Mouse (Mus musculus) forebrain, embryonic 14.5 days (tissue): ENCODE data around the gene Gbf1. TPM values are rescaled to one million over a fixed set of nuclear protein-coding genes. Genes with fewer than 3 reads are reported as not detected.
A peak's percentile ranks its signal among the peaks of the same experiment; 100 is the strongest.
"Not testable (repeated sequence)": the region's sequence is repeated elsewhere in the genome, so short reads cannot be mapped to it uniquely, and the experiment has no call there.

Experiments used
- ATAC-seq: fragments of 200-750 bp; cut with Nextera tagmentation; 2 replicates; pipeline ENCODE4 v1.8.0; 2017; ENCODE audit warnings: mild to moderate bottlenecking, moderate library complexity
- DNase-seq: peaks from one replicate; pipeline ENCODE4 v3.0.0-alpha.2; 2015; ENCODE audit warnings: low spot score
- H3K27ac ChIP-seq: fragments of 300-500 bp; sonication (generic); 2 replicates; pipeline ENCODE4 v1.5.1; 2014; ENCODE audit warnings: low read depth, mild to moderate bottlenecking, control low read depth, low read length, moderate library complexity
- H3K27me3 ChIP-seq: fragments of 300-500 bp; sonication (generic); replicated peaks from 2 replicates; pipeline ENCODE4 v1.6.1; 2014; ENCODE audit warnings: low read length, control low read depth, mixed read lengths; ENCODE audit not compliant: control insufficient read depth, insufficient read depth
- H3K36me3 ChIP-seq: fragments of 300-500 bp; sonication (generic); 2 replicates; pipeline ENCODE4 v1.6.1; 2014; ENCODE audit warnings: low read length, control low read depth; ENCODE audit not compliant: control insufficient read depth, insufficient read depth
- H3K4me1 ChIP-seq: fragments of 300-500 bp; sonication (generic); 2 replicates; pipeline ENCODE4 v1.6.1; 2014; ENCODE audit warnings: antibody characterized with exemption, low read length, control low read depth; ENCODE audit not compliant: control insufficient read depth, insufficient read depth
- H3K4me2 ChIP-seq: fragments of 300-500 bp; sonication (generic); 2 replicates; pipeline ENCODE4 v1.6.1; 2014; ENCODE audit warnings: mild to moderate bottlenecking, control low read depth, low read length
- H3K4me3 ChIP-seq: fragments of 300-500 bp; sonication (generic); 2 replicates; pipeline ENCODE4 v1.5.1; 2014; ENCODE audit warnings: low read depth, low read length, control low read depth
- H3K9ac ChIP-seq: fragments of 300-500 bp; sonication (generic); 2 replicates; pipeline ENCODE4 v1.6.1; 2014; ENCODE audit warnings: mild to moderate bottlenecking, low read length, control low read depth, moderate library complexity
- H3K9me3 ChIP-seq: fragments of 300-500 bp; sonication (generic); replicated peaks from 2 replicates; pipeline ENCODE4 v1.6.1; 2016; ENCODE audit warnings: low read length, control low read depth, mixed read lengths; ENCODE audit not compliant: control insufficient read depth
- WGBS: fragments of 180-500 bp; shearing (Covaris S2); extraction: QIAGEN DNeasy Blood & Tissue Kit; methylation state at CpG from one replicate; pipeline ENCODE4 v1.1.7; 2014; 5-methylcytosine and 5-hydroxymethylcytosine counted together
- polyA plus RNA-seq: library from polyadenylated mRNA; unstranded; fragments of >200 nt; fragmentation: Nextera tagmentation; extraction: Ambion mirVana; gene quantifications from 2 replicates; pipeline ENCODE4 v1.2.1, GENCODE M21; 2014

Gene Gbf1
- polyA plus RNA-seq, 1 experiment from 2014 or later, result 36.3 TPM

DNA sequence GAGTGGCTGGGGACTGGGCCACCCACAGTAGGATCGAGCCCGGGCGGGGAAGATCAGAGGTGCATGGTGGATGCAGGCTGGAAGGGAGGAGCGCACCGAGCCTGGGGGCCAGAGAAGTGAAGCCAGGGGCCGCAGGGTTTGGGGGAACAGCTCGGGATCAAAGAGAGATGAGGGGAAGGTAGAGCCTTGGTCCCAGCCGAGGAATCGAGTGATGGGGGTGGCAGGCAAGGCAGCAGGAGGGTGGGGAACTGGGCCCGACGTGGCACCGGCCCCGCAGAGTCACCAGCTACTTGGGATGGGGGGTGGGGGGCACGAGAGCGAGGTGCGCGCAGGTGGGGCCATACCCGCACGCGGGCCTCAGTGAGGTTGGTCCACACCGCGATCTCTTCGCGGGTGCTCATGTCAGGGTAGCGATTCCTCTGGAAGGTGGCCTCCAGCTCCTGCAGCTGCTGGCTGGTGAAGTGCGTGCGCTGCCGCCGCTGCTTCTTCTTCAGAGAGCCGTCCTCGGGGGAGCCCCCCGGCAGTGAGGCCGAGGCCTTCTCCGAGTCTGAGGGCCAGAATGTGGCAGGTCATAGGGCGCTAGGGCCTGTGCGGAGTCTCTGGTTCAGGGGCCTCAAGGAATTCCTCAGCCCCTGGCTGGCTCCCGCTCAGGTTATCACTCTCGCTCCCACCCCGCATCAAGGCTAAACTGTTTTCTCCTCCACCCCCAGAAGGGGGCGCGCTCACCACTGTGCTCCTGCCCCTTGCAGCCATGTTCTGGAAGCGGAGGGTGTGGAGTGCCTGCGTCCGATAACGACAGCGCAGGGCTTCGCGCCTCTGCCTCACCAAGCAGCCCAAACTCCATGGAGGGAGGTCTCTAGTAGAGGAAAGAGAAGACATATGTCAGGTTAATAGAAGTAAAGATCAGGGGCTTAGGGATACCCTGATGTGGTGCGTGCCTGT lies 15.4 kb upstream of the Gbf1 start:
- Histone ChIP-seq H3K27ac (no peak overlapping the region), H3K36me3 (no peaks in the 10 kb centered on the region), H3K27me3 (peaks cover 61% of the 10 kb centered on the region), H3K4me1 (peaks cover 15% of the 10 kb centered on the region), H3K9ac (peak overlapping the region; percentile 64; the same call in 1 of the 2 replicates), H3K4me2 (peak overlapping the region; percentile 100), H3K4me3 (peak overlapping the region; percentile 47), H3K9me3 (no peaks in the 10 kb centered on the region)
- ATAC-seq, result peak; percentile 16
- DNase-seq, result peak; percentile 44
- WGBS, result 1% methylated on average over 47 of the region's 49 CpGs

DNA sequence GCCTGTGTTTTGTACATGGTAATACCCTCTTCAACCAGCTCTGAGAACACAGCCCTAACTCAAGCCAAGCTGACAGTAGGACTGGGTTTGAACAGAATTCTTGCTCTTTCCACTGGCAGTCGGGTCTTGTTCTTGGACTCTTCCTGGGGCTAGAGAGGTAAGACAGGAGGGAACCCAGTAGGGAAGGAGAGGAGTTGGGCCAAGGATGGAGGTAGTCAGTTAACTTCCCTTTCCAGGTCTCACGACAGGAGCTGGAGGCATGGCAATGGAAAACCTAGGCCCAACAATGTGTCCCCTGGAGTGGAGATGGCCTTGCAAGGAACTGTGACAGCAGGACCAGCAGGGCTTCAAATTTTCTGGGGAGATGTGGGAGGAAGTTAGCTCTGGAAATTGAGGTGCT lies 12.0 kb upstream of the Gbf1 start:
- WGBS, result 55% methylated on average over 2 of the region's 2 CpGs
- H3K4me2 ChIP-seq, result no peak overlapping the region
- no peak overlapping the region for H3K9ac ChIP-seq
- H3K27ac ChIP-seq, result no peak overlapping the region
- no peak for DNase-seq
- peaks cover 36% of the 10 kb centered on the region for H3K27me3 ChIP-seq
- no peak for ATAC-seq
- H3K9me3 ChIP-seq, result no peaks in the 10 kb centered on the region
- H3K4me1 ChIP-seq, result peaks cover 12% of the 10 kb centered on the region
- no peak overlapping the region for H3K4me3 ChIP-seq
- H3K36me3 ChIP-seq, result no peaks in the 10 kb centered on the region

DNA sequence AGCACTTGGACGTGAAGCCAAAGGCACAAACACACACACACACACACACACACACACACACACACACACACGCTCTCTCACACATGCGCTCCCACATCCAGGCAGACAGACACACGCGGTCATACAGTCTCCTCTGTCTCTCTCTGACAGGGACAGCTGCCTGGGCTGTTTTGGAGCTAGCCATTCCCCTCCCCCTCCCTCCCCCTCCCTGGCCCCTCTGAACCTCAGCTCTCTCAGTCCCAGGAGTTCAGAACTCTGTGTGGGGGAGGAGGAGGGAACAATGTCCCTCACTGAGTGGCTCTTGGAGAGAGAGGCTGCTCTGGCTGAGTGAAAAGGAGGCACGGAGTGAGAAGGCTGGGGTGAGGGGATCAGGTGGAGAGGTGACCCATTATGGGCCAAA lies 11.2 kb upstream of the Gbf1 start:
- Histone ChIP-seq H3K27me3 (peaks cover 38% of the 10 kb centered on the region), H3K4me2 (no peak overlapping the region), H3K4me1 (peaks cover 5% of the 10 kb centered on the region), H3K9ac (no peak overlapping the region), H3K9me3 (no peaks in the 10 kb centered on the region), H3K27ac (no peak overlapping the region), H3K36me3 (no peaks in the 10 kb centered on the region), H3K4me3 (no peak overlapping the region)
- DNase-seq (peak; percentile 4), ATAC-seq (peak; percentile 15; the same call in 1 of the 2 replicates)
- WGBS, result 11% methylated on average over 6 of the region's 6 CpGs

DNA sequence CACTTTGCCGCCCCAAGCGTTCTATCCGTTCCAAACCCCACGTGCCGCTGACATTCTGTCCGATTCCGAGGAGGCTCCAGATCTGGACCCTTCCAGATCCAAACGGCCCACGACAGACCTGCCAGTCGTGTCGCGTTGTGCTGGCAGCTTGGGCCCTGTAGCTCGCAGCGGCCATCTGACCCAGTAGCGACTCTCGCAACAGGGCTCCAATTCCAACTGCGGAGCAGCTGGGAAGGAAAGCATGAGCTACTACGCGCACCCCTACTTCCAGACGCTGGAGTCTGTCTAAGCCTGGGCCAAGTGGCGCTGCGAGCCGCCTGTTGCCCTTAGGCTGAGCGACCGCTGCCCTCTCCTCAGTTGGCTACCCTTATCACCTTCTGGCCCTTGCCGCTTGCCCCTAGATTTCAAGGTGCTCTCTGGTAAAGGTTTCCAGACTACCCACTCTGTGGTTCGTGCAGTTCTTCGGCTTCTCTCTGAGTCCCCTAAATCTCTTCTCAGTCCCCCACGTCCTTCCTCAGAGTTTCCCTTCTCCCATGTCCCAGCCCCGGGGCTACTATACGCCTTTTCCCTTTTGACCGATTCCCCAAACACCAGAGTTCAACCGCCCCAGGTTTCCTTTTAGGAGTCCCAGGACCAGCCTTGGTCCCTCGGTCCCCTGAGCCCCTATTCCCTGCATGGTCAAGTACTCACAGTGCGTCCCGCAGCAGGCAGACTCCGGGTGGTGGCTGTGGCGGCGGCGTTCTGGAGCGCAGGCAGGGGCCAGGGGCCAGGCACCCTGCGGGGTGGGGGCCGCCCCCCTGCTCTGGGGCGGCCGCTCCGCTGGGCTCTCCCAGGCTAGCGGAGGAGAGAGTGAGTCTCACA lies 4.6 kb upstream of the Gbf1 start, which contains the start of gene Pitx3:
TSS of gene Pitx3 (minus strand) at position 816 of the 861 bp plus-strand sequence.
- WGBS, result under 1% methylated on average over 44 of the region's 47 CpGs
- no peaks in the 10 kb centered on the region for H3K9me3 ChIP-seq
- peak within 1 kb of the TSS; percentile 65 for H3K4me2 ChIP-seq
- no peak within 1 kb of the TSS for H3K27ac ChIP-seq
- H3K27me3 ChIP-seq, result peaks cover 53% of the 10 kb centered on the region
- DNase-seq (peak; percentile 12), ATAC-seq (no peak)
- H3K4me3 ChIP-seq, result peak within 1 kb of the TSS; percentile 36
- peaks cover 12% of the 10 kb centered on the region for H3K4me1 ChIP-seq
- H3K9ac ChIP-seq, result no peak within 1 kb of the TSS; the same call in 1 of the 2 replicates
- no peaks in the 10 kb centered on the region for H3K36me3 ChIP-seq

DNA sequence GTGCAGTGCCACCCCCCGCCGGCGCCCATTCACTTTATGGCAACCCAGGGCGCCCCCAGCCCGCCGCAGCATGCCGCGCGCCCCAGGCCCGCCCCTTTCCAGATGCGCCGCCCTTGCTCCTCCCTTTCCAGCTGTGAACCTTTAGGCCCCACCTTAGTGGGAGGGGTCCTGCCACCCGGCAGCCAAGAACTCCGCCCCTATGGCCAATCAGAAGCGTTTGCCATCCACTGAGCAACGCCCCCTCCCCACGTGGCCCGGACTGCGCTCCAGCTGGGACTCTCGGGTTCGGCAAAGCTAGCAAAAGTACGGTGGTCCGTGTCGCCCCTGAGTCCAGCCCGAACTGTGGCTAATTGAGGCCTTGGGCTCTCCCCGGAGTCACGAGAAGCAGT lies 3.9 kb upstream of the Gbf1 start:
- no peaks in the 10 kb centered on the region for H3K9me3 ChIP-seq
- ATAC-seq (peak; percentile 16; the same call in 1 of the 2 replicates), DNase-seq (peak; percentile 74)
- H3K4me2 ChIP-seq, result peak overlapping the region; percentile 65
- H3K4me1 ChIP-seq, result peaks cover 17% of the 10 kb centered on the region
- H3K4me3 ChIP-seq, result peak overlapping the region; percentile 36
- under 1% methylated on average over 24 of the region's 27 CpGs for WGBS
- peaks cover 53% of the 10 kb centered on the region for H3K27me3 ChIP-seq
- no peak overlapping the region for H3K27ac ChIP-seq
- H3K9ac ChIP-seq, result no peak overlapping the region; the same call in 1 of the 2 replicates
- no peaks in the 10 kb centered on the region for H3K36me3 ChIP-seq

DNA sequence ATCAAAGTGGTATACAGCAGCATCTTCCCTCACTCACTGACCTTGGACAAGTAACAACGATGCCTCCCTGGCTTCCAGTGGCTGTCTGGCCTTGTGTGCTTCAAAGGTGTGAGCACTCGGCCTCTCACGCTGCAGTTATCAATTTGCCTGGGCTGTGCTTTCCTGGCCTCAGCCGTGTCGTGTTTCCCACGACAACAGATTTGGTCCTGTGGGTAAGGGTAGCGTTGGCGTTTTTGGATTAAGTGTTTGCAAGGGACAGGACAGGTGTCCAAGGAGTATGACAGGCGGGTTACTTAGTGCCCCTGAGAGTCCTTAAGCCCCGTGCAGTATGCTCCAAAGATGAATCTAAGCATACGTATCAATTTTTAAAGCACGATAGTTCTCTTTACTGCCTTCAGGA lies 3.2 kb upstream of the Gbf1 start:
- H3K27me3 ChIP-seq, result peaks cover 51% of the 10 kb centered on the region
- no peak overlapping the region for H3K27ac ChIP-seq
- H3K9me3 ChIP-seq, result no peaks in the 10 kb centered on the region
- peak overlapping the region; percentile 36; the same call in 1 of the 2 replicates for H3K4me3 ChIP-seq
- DNase-seq (no peak), ATAC-seq (no peak)
- peak overlapping the region; percentile 65 for H3K4me2 ChIP-seq
- H3K4me1 ChIP-seq, result peaks cover 24% of the 10 kb centered on the region
- H3K9ac ChIP-seq, result no peak overlapping the region
- H3K36me3 ChIP-seq, result no peaks in the 10 kb centered on the region
- WGBS, result 28% methylated on average over 12 of the region's 12 CpGs

DNA sequence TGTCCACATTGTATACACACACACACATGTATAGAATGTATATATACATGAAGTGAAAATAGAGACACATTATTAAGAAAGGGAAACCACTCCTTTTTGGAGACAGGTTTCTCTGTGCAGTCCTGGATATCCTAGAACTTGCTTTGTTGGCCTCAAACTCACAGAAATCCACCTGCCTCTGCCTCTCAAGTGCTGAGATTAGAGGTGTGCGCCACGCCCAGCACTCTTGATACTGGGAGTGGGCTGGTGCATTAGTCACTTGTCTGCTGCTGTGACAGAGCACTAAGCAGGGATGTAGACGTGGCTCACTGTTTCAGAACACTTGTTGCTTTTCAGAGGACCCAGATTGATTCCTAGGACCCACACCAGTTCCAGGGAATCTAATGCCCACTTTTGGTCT lies 13.6 kb downstream of the Gbf1 start:
- ATAC-seq (no peak), DNase-seq (no peak)
- 95% methylated on average over 3 of the region's 3 CpGs for WGBS
- no peaks in the 10 kb centered on the region for H3K9me3 ChIP-seq
- H3K9ac ChIP-seq, result no peak overlapping the region
- no peaks in the 10 kb centered on the region for H3K27me3 ChIP-seq
- H3K36me3 ChIP-seq, result peaks cover 42% of the 10 kb centered on the region
- no peak overlapping the region for H3K27ac ChIP-seq
- H3K4me2 ChIP-seq, result no peak overlapping the region
- no peak overlapping the region for H3K4me3 ChIP-seq
- no peaks in the 10 kb centered on the region for H3K4me1 ChIP-seq

DNA sequence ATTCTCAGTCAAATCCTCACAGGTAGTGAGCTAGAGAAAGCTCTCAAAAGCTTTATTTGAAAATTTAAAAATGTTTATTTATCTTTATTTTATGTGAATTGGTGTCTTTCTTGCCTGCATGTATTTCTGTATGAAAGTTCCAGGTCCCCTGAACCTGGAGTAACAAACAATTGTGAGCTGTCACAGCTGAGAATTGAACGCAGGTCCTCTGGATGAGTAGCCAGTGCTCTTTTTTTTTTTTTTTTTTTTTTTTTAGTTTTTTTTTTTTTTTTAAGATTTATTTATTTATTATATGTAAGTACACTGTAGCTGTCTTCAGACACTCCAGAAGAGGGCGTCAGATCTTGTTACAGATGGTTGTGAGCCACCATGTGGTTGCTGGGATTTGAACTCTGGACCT lies 14.9 kb downstream of the Gbf1 start:
- H3K4me3 ChIP-seq, DNase-seq, H3K4me1 ChIP-seq, H3K9me3 ChIP-seq, H3K27ac ChIP-seq, H3K9ac ChIP-seq, H3K4me2 ChIP-seq, H3K27me3 ChIP-seq, ATAC-seq: not testable (repeated sequence)
- WGBS, result 85% methylated on average over 2 of the region's 2 CpGs
- peaks cover 49% of the 10 kb centered on the region for H3K36me3 ChIP-seq
